Mouse (Mus musculus) cerebellum, postnatal 10 days (tissue): ENCODE measurements around the gene Cenpf.

Source experiments
- DNase-seq, 2 experiments: peaks; one replicate each; pipeline ENCODE4 v3.0.0; 2021; ENCODE audit warnings: mixed read lengths in 2 of 2

The Cenpf gene

GRCm38 (mm10) chr1:189627976-189628768 lies 59.7 kb downstream of the Cenpf start:
- DNase-seq, result peak; percentile 88 to 90

- DNase-seq, result no peak
These were observed 63.1 kb downstream of the Cenpf start for GRCm38 (mm10) chr1:189624756-189625155.

- DNase-seq, result peak; percentile 65 to 67
These were observed 68.7 kb downstream of the Cenpf start for GRCm38 (mm10) chr1:189618970-189619740.

- no peak for DNase-seq
These were observed 70.5 kb downstream of the Cenpf start for GRCm38 (mm10) chr1:189617381-189617780.

DNA sequence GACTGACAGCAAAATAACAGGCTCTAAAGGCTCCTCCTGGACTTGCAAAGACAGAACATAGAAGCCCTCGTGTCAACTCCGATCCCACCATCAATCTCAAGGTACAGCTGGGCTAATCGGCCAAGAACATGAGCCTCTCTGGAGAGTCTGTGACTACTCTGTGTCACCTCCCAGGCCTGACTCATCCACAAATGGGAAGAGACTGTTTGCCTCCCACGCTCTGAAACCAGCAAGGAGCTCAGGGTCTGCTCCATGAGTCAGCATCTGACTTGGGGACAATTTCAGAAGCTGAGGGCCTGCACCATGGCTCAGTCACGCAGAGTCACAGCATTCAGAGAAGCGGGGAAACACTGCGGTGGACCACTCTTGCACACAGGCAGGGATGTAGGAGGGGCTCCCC lies 72.6 kb downstream of the Cenpf start:
- no peak for DNase-seq

GRCm38 (mm10) chr1:189613076-189613475 lies 74.8 kb downstream of the Cenpf start:
- no peak for DNase-seq

GRCm38 (mm10) chr1:189611775-189612174 lies 76.1 kb downstream of the Cenpf start:
- no peak for DNase-seq

DNA sequence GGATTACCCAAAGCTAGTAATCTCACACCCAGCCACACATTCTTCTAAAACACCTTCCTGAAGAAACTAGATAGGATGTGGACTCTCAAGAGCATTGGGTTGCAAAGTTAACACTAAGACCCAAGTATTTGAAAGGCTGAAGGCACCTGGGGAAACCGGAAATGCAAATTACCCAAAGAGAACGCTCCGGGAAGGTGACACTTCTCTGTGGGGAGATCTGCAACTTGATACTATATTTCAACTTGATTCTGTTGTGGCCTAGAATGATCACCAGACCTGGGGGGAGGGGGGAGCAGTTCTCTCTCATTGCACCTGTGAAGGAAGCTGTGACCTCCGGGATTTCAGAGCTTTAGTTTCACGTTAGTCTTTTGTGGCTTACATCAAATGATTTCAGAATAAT lies 79.2 kb downstream of the Cenpf start:
- no peak for DNase-seq

DNA sequence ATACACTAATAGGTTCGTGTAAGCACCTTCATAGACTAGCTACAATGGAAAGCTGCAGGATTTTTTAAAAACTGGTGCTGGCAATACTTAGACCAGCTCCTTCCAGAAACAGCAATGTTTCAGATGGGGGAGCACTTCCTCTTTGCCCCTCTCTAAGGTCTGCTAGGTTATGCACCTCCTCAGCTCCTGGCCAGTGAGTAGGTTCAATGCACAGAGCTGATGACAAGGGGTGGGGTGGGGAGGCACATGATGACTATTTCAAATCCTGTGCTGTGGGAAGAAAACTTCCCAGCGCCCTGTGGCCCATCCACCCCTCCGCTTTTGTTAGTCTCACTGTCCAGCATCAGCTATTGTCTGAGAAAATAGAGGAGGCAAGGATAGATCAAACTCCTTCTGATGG lies 79.8 kb downstream of the Cenpf start:
- DNase-seq, result no peak

GRCm38 (mm10) chr1:189605598-189606126 lies 82.2 kb downstream of the Cenpf start:
- DNase-seq, result no peak

GRCm38 (mm10) chr1:189597096-189597495 lies 90.8 kb downstream of the Cenpf start:
- DNase-seq, result no peak
